36 mouse cellular contexts compared by ENCODE assay signal in genomic region chr3:29963953-29964352, GRCm38 (mm10).
"Had no signal": no experiment of that assay in that cellular context is flagged by ENCODE, and none has a peak within 500 bp of the region (broad histone marks: within the 10 kb centered on the region; RNA-seq: fewer than 3 reads in every experiment).

No protein-coding gene starts in this region.

- H3K27me3 ChIP-seq: heart, embryonic 12.5 days; heart, embryonic 13.5 days; heart, embryonic 15.5 days; hindbrain, embryonic 12.5 days; hindbrain, embryonic 13.5 days; hindbrain, embryonic 15.5 days; intestine, embryonic 15.5 days; kidney, embryonic 15.5 days had no signal

- H3K9me3 ChIP-seq: heart, embryonic 10.5 days; heart, embryonic 12.5 days; heart, embryonic 13.5 days; heart, embryonic 15.5 days; hindbrain, embryonic 10.5 days; hindbrain, embryonic 12.5 days; hindbrain, embryonic 13.5 days; hindbrain, embryonic 15.5 days; intestine, embryonic 15.5 days; kidney, embryonic 15.5 days had no signal

- H3K4me1 ChIP-seq: heart, embryonic 10.5 days; heart, embryonic 15.5 days; hindbrain, embryonic 10.5 days; hindbrain, embryonic 12.5 days; hindbrain, embryonic 15.5 days; intestine, embryonic 15.5 days; kidney, embryonic 15.5 days had no signal

- H3K4me2 ChIP-seq: heart, embryonic 11.5 days; heart, embryonic 12.5 days; heart, embryonic 13.5 days; heart, embryonic 15.5 days; hindbrain, embryonic 12.5 days; hindbrain, embryonic 13.5 days; hindbrain, embryonic 14.5 days; hindbrain, embryonic 15.5 days; intestine, embryonic 15.5 days; kidney, embryonic 15.5 days had no signal

- H3K4me3 ChIP-seq: heart, embryonic 10.5 days; heart, embryonic 12.5 days; heart, embryonic 13.5 days; heart, embryonic 15.5 days; hindbrain, embryonic 10.5 days; hindbrain, embryonic 12.5 days; hindbrain, embryonic 13.5 days; hindbrain, embryonic 15.5 days; intestine, embryonic 15.5 days; kidney, embryonic 15.5 days; layer of hippocampus, adult 2 months; left cerebral cortex, adult 2 months had no signal

- ATAC-seq: hindbrain, embryonic 16.5 days; hindbrain, postnatal 0 days; inflammation-experienced regulatory T-cells, adult 6 months; intestine, embryonic 15.5 days; intestine, embryonic 16.5 days; intestine, postnatal 0 days had no signal

- DNase-seq: heart, postnatal 10 days; heart, postnatal 14 days; heart, postnatal 36 days; heart, postnatal 4 days; kidney, adult 11 months; kidney, adult 18-20 months; kidney, adult 2 months; kidney, adult 8-10 months; kidney, adult 9 months; kidney, postnatal 10 days; kidney, postnatal 14 days; kidney, postnatal 25 days; kidney, postnatal 36 days; kidney, postnatal 4 days; layer of hippocampus, adult 9-11 months; layer of hippocampus, postnatal 36 days had no signal

- H3K27ac ChIP-seq: heart, embryonic 10.5 days; heart, embryonic 13.5 days; heart, embryonic 15.5 days; hindbrain, embryonic 10.5 days; hindbrain, embryonic 12.5 days; hindbrain, embryonic 13.5 days; hindbrain, embryonic 14.5 days; hindbrain, embryonic 15.5 days; hindbrain, postnatal 0 days; intestine, embryonic 15.5 days; kidney, embryonic 15.5 days; kidney, postnatal 0 days; layer of hippocampus, adult 2 months; left cerebral cortex, adult 2 months had no signal

- H3K9ac ChIP-seq: heart, embryonic 12.5 days; heart, embryonic 13.5 days; heart, embryonic 15.5 days; hindbrain, embryonic 12.5 days; hindbrain, embryonic 13.5 days; hindbrain, embryonic 14.5 days; hindbrain, embryonic 15.5 days; intestine, embryonic 15.5 days; kidney, embryonic 15.5 days had no signal

- H3K36me3 ChIP-seq: hindbrain, embryonic 12.5 days; hindbrain, embryonic 13.5 days; hindbrain, embryonic 15.5 days; intestine, embryonic 15.5 days had no signal
